Mouse (Mus musculus): ENCODE measurements around the gene Inca1. TPM values are rescaled to one million over a fixed set of nuclear protein-coding genes. Genes with fewer than 3 reads are reported as not detected.
A peak's percentile ranks its signal among the peaks of the same experiment; 100 is the strongest.

Inca1 gene
- polyA plus RNA-seq (2011; ENCODE audit: insufficient read length, low read depth, missing spikeins): 1.2 and 2.4 TPM in 2 replicates

GRCm38 (mm10) chr11:70699722-70700556 is at the start of gene Inca1, which contains the start of gene Kif1c:
Gene Inca1 (minus strand): TSS chr11:70700155.
Gene Kif1c (plus strand): TSS chr11:70700548.
- H3K4me3 ChIP-seq (ENCODE audit: insufficient read depth, low read length): peak within 1 kb of the TSS; percentile 81
- H3K27ac ChIP-seq (ENCODE audit: insufficient read depth, low read length): peak within 1 kb of the TSS; percentile 99
- H3K4me1 ChIP-seq (ENCODE audit: control insufficient read depth, insufficient read depth, low read length): no peaks in the 10 kb centered on the region
- TF ChIP-seq POLR2A (IDR thresholded peaks at IDR 0.05; ENCODE audit: low read depth, low read length): peak; percentile 94
- no peak for TF ChIP-seq CTCF (IDR thresholded peaks at IDR 0.05; ENCODE audit: borderline replicate concordance, insufficient read depth, low read length)

GRCm38 (mm10) chr11:70747876-70748545 is 48.1 kb upstream of the Inca1 start:
- TF ChIP-seq POLR2A (IDR thresholded peaks at IDR 0.05; ENCODE audit: low read depth, low read length): no peak
- no peak for TF ChIP-seq CTCF (IDR thresholded peaks at IDR 0.05; ENCODE audit: borderline replicate concordance, insufficient read depth, low read length)

GRCm38 (mm10) chr11:70745636-70746035 is 45.7 kb upstream of the Inca1 start:
- no peak overlapping the region for H3K27ac ChIP-seq (ENCODE audit: insufficient read depth, low read length)
- no peak overlapping the region for H3K4me3 ChIP-seq (ENCODE audit: insufficient read depth, low read length)
- TF ChIP-seq CTCF (IDR thresholded peaks at IDR 0.05; ENCODE audit: borderline replicate concordance, insufficient read depth, low read length): no peak
- TF ChIP-seq POLR2A (IDR thresholded peaks at IDR 0.05; ENCODE audit: low read depth, low read length): no peak
- H3K4me1 ChIP-seq (ENCODE audit: control insufficient read depth, insufficient read depth, low read length): no peaks in the 10 kb centered on the region

More at GRCm38 (mm10) chr11:70747876-70748545, 48.1 kb upstream of the Inca1 start:
- H3K27ac ChIP-seq (ENCODE audit: insufficient read depth, low read length): peak overlapping the region; percentile 71
- no peaks in the 10 kb centered on the region for H3K4me1 ChIP-seq (ENCODE audit: control insufficient read depth, insufficient read depth, low read length)
- no peak overlapping the region for H3K4me3 ChIP-seq (ENCODE audit: insufficient read depth, low read length)

- Histone ChIP-seq H3K4me1 (ENCODE audit: control insufficient read depth, insufficient read depth, low read length) (no peaks in the 10 kb centered on the region), H3K27ac (ENCODE audit: insufficient read depth, low read length) (no peak overlapping the region)
- TF ChIP-seq CTCF (IDR thresholded peaks at IDR 0.05; ENCODE audit: borderline replicate concordance, insufficient read depth, low read length) (no peak), POLR2A (IDR thresholded peaks at IDR 0.05; ENCODE audit: low read depth, low read length) (no peak)
These were observed 42.9 kb upstream of the Inca1 start for GRCm38 (mm10) chr11:70742581-70743459.

GRCm38 (mm10) chr11:70742117-70742516 is 42.2 kb upstream of the Inca1 start:
- Histone ChIP-seq H3K4me1 (ENCODE audit: control insufficient read depth, insufficient read depth, low read length) (no peaks in the 10 kb centered on the region), H3K27ac (ENCODE audit: insufficient read depth, low read length) (no peak overlapping the region), H3K4me3 (ENCODE audit: insufficient read depth, low read length) (no peak overlapping the region)
- TF ChIP-seq POLR2A (IDR thresholded peaks at IDR 0.05; ENCODE audit: low read depth, low read length) (no peak), CTCF (IDR thresholded peaks at IDR 0.05; ENCODE audit: borderline replicate concordance, insufficient read depth, low read length) (no peak)

More at GRCm38 (mm10) chr11:70742581-70743459, 42.9 kb upstream of the Inca1 start:
- no peak overlapping the region for H3K4me3 ChIP-seq (ENCODE audit: insufficient read depth, low read length)

GRCm38 (mm10) chr11:70741603-70742002 is 41.6 kb upstream of the Inca1 start:
- TF ChIP-seq CTCF (IDR thresholded peaks at IDR 0.05; ENCODE audit: borderline replicate concordance, insufficient read depth, low read length): no peak
- TF ChIP-seq POLR2A (IDR thresholded peaks at IDR 0.05; ENCODE audit: low read depth, low read length): no peak
- Histone ChIP-seq H3K27ac (ENCODE audit: insufficient read depth, low read length) (no peak overlapping the region), H3K4me3 (ENCODE audit: insufficient read depth, low read length) (no peak overlapping the region), H3K4me1 (ENCODE audit: control insufficient read depth, insufficient read depth, low read length) (no peaks in the 10 kb centered on the region)

- Histone ChIP-seq H3K4me3 (ENCODE audit: insufficient read depth, low read length) (no peak overlapping the region), H3K4me1 (ENCODE audit: control insufficient read depth, insufficient read depth, low read length) (no peaks in the 10 kb centered on the region), H3K27ac (ENCODE audit: insufficient read depth, low read length) (no peak overlapping the region)
- TF ChIP-seq CTCF (IDR thresholded peaks at IDR 0.05; ENCODE audit: borderline replicate concordance, insufficient read depth, low read length): no peak
These were observed 37.8 kb upstream of the Inca1 start for GRCm38 (mm10) chr11:70737749-70738148.

GRCm38 (mm10) chr11:70733256-70733655 is 33.3 kb upstream of the Inca1 start:
- TF ChIP-seq POLR2A (IDR thresholded peaks at IDR 0.05; ENCODE audit: low read depth, low read length) (no peak), CTCF (IDR thresholded peaks at IDR 0.05; ENCODE audit: borderline replicate concordance, insufficient read depth, low read length) (no peak)
- Histone ChIP-seq H3K27ac (ENCODE audit: insufficient read depth, low read length) (no peak overlapping the region), H3K4me3 (ENCODE audit: insufficient read depth, low read length) (no peak overlapping the region), H3K4me1 (ENCODE audit: control insufficient read depth, insufficient read depth, low read length) (no peaks in the 10 kb centered on the region)

- H3K4me3 ChIP-seq (ENCODE audit: insufficient read depth, low read length): no peak overlapping the region
- TF ChIP-seq POLR2A (IDR thresholded peaks at IDR 0.05; ENCODE audit: low read depth, low read length) (no peak), CTCF (IDR thresholded peaks at IDR 0.05; ENCODE audit: borderline replicate concordance, insufficient read depth, low read length) (no peak)
These were observed 31.2 kb upstream of the Inca1 start for GRCm38 (mm10) chr11:70731178-70731577.

More at GRCm38 (mm10) chr11:70731178-70731577, 31.2 kb upstream of the Inca1 start:
- Histone ChIP-seq H3K4me1 (ENCODE audit: control insufficient read depth, insufficient read depth, low read length) (no peaks in the 10 kb centered on the region), H3K27ac (ENCODE audit: insufficient read depth, low read length) (no peak overlapping the region)
